Mouse (Mus musculus) intestine, embryonic 14.5 days (tissue): ENCODE results near the gene Kcnab1. TPM values are rescaled to one million over a fixed set of nuclear protein-coding genes. Genes with fewer than 3 reads are reported as not detected.

Experiments used
- ATAC-seq: fragments of 200-750 bp; cut with Nextera tagmentation; replicated peaks from 2 replicates; pipeline ENCODE4 v1.8.0; 2017; ENCODE audit warnings: low read depth, moderate number of reproducible peaks, moderate TSS enrichment, moderate library complexity; ENCODE audit not compliant: low FRiP score, low TSS enrichment
- DNase-seq: peaks from one replicate; pipeline ENCODE4 v3.0.0-alpha.2; 2018; ENCODE audit warnings: low spot score
- H3K27ac ChIP-seq: fragments of 300-500 bp; sonication (generic); 2 replicates; pipeline ENCODE4 v1.5.1; 2014; ENCODE audit warnings: low read depth, mild to moderate bottlenecking, control low read depth
- H3K27me3 ChIP-seq: fragments of 300-500 bp; sonication (generic); replicated peaks from 2 replicates; pipeline ENCODE4 v1.6.1; 2014; ENCODE audit warnings: low read length, control low read depth; ENCODE audit not compliant: control insufficient read depth, insufficient read depth
- H3K36me3 ChIP-seq: fragments of 300-500 bp; sonication (generic); 2 replicates; pipeline ENCODE4 v1.6.1; 2014; ENCODE audit warnings: low read length, control low read depth; ENCODE audit not compliant: control insufficient read depth, insufficient read depth
- H3K4me1 ChIP-seq: fragments of 300-500 bp; sonication (generic); replicated peaks from 2 replicates; pipeline ENCODE4 v1.6.1; 2014; ENCODE audit warnings: low read length, control low read depth, mixed read lengths; ENCODE audit not compliant: control insufficient read depth, insufficient read depth
- H3K4me2 ChIP-seq: fragments of 300-500 bp; sonication (generic); 2 replicates; pipeline ENCODE4 v1.6.1; 2014; ENCODE audit warnings: low read length
- H3K4me3 ChIP-seq: fragments of 300-500 bp; sonication (generic); 2 replicates; pipeline ENCODE4 v1.5.1; 2014; ENCODE audit warnings: low read depth, low read length, control low read depth, mixed read lengths
- H3K9ac ChIP-seq: fragments of 300-500 bp; sonication (generic); 2 replicates; pipeline ENCODE4 v1.6.1; 2014; ENCODE audit warnings: mild to moderate bottlenecking, low read length
- H3K9me3 ChIP-seq: fragments of 300-500 bp; sonication (generic); 2 replicates; pipeline ENCODE4 v1.6.1; 2016; ENCODE audit warnings: low read length, control low read depth; ENCODE audit not compliant: control insufficient read depth
- WGBS: fragments of 180-500 bp; shearing (Covaris S2); extraction: QIAGEN DNeasy Blood & Tissue Kit; methylation state at CpG from one replicate; pipeline ENCODE4 v1.1.7; 2014; 5-methylcytosine and 5-hydroxymethylcytosine counted together
- polyA plus RNA-seq: library from polyadenylated mRNA; unstranded; fragments of >200 nt; fragmentation: Nextera tagmentation; extraction: Ambion mirVana; gene quantifications from 2 replicates; pipeline ENCODE4 v1.2.1, GENCODE M21; 2014

The Kcnab1 gene
- polyA plus RNA-seq, 1 experiment from 2014 or later = 6.7 TPM

DNA sequence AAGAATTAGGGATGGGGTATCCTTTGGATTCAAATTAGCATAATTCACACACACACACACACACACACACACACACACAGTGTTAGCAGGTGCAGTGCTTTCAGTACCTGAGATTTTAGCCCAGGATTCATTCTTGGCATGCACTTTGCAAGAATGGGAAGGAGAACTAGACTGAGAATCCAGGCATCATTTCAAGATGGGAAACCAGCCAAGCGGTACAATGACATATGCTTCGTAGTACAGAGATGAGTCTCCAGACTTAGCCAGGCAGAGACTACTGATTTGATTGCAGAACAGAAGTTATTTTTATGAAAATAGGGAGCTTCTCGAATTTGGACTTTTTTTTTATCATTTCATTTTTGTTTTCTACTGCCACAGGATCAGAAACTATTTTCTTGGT is 15.8 kb downstream of the Kcnab1 start:
- H3K9ac ChIP-seq = no peak overlapping the region
- no peak for ATAC-seq
- H3K36me3 ChIP-seq = no peaks in the 10 kb centered on the region
- H3K4me2 ChIP-seq = no peak overlapping the region
- H3K27me3 ChIP-seq = no peaks in the 10 kb centered on the region
- no peak overlapping the region for H3K4me3 ChIP-seq
- 64% methylated on average over 3 of the region's 3 CpGs for WGBS
- no peak overlapping the region for H3K27ac ChIP-seq
- no peaks in the 10 kb centered on the region for H3K4me1 ChIP-seq
- H3K9me3 ChIP-seq = no peaks in the 10 kb centered on the region
- no peak for DNase-seq

GRCm38 (mm10) chr3:65129625-65130024 is 20.4 kb downstream of the Kcnab1 start:
- no peaks in the 10 kb centered on the region for H3K9me3 ChIP-seq
- WGBS = 88% methylated on average over 1 of the region's 1 CpGs
- no peak for ATAC-seq
- no peaks in the 10 kb centered on the region for H3K4me1 ChIP-seq
- H3K27me3 ChIP-seq = no peaks in the 10 kb centered on the region
- no peak overlapping the region for H3K4me2 ChIP-seq
- H3K27ac ChIP-seq = no peak overlapping the region
- H3K4me3 ChIP-seq = no peak overlapping the region
- no peaks in the 10 kb centered on the region for H3K36me3 ChIP-seq
- H3K9ac ChIP-seq = no peak overlapping the region
- no peak for DNase-seq

DNA sequence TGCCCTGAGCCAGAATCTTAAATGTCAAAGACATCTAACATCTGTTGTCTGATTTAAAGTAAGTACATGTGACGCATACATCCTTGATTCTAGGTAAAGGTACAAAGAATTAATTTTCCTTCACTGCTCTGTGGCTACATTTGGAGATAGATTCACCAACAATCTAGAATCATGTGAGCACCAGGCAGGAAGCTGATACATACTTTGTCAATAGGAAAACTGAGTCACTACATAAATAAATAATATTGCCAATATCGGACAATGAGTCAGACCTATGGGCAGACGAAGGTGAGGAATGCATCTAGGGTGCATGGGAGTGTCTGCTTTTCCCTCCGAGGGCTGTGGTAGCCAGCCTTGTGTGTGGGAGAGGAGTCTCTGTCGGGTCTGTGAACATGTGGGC is 25.7 kb downstream of the Kcnab1 start:
- no peak overlapping the region for H3K9ac ChIP-seq
- no peak overlapping the region for H3K4me3 ChIP-seq
- DNase-seq = no peak
- H3K36me3 ChIP-seq = no peaks in the 10 kb centered on the region
- ATAC-seq = no peak
- no peak overlapping the region for H3K4me2 ChIP-seq
- H3K27me3 ChIP-seq = no peaks in the 10 kb centered on the region
- no peaks in the 10 kb centered on the region for H3K9me3 ChIP-seq
- H3K27ac ChIP-seq = no peak overlapping the region
- 55% methylated on average over 5 of the region's 5 CpGs for WGBS
- H3K4me1 ChIP-seq = no peaks in the 10 kb centered on the region

DNA sequence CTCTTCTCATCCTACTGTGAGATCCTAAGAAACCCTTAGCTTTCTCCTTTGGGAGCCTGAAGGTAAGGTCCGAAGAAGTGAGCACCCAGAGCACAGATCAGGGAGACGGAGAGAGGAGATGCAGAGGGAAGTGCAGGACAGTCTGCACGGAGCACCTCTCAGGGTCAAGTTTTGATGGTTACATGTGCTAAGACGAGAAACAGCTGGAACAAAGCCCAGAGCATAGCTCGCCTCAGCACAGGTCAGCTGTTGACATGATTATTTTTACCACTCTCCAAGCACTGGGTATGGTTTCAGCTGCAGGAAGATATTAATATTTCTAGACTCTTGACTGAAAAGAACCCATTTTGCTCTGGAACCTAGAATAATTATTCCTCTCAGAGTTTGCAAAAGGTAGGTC is 27.7 kb downstream of the Kcnab1 start:
- Histone ChIP-seq H3K4me2 (no peak overlapping the region), H3K36me3 (no peaks in the 10 kb centered on the region), H3K4me1 (no peaks in the 10 kb centered on the region), H3K9me3 (no peaks in the 10 kb centered on the region), H3K27me3 (no peaks in the 10 kb centered on the region), H3K4me3 (no peak overlapping the region), H3K27ac (no peak overlapping the region), H3K9ac (no peak overlapping the region)
- DNase-seq (no peak), ATAC-seq (no peak)
- 45% methylated on average over 5 of the region's 5 CpGs for WGBS

DNA sequence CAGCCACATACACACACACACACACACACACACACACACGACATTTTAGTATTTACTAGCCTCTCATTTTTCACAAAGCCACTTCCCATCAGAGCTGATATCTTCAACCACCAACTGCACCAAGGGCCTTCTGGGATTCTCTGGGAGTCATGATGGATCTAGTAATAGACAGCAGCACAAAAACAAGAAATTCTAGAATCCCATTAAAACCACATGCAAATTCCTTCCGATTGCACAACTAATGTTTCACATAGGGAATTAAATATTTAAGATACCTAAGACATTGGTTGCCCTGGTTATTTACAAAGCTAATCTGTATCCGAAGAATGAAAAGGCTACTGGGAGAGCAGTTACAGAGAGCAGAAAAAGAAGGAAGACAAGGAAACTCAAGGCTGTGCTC is 29.6 kb downstream of the Kcnab1 start:
- H3K27ac ChIP-seq = no peak overlapping the region
- no peak overlapping the region for H3K4me2 ChIP-seq
- ATAC-seq (no peak), DNase-seq (no peak)
- H3K36me3 ChIP-seq = no peaks in the 10 kb centered on the region
- no peaks in the 10 kb centered on the region for H3K27me3 ChIP-seq
- no peaks in the 10 kb centered on the region for H3K4me1 ChIP-seq
- no peaks in the 10 kb centered on the region for H3K9me3 ChIP-seq
- 84% methylated on average over 3 of the region's 3 CpGs for WGBS
- no peak overlapping the region for H3K9ac ChIP-seq
- no peak overlapping the region for H3K4me3 ChIP-seq

DNA sequence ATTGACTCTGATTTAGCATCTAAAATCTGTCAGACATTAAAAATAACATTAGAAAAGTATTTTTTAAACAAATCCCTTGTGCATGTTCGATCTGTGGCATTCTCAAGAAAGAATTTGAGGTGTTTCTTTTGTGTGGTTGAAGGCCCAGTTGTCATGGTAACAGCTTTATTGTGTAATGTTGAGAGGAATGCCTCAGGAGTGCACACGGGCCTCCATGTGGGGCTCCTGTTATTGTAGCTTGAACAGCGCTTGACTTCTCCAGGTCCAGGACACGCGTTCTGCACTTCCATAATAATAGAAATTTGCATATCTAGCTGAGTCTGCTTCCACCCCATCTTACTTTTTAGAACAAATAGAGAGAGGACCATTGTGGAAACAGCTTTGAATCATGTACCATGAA is 36.0 kb downstream of the Kcnab1 start:
- H3K9ac ChIP-seq = no peak overlapping the region
- H3K4me2 ChIP-seq = no peak overlapping the region
- H3K4me3 ChIP-seq = no peak overlapping the region
- 75% methylated on average over 5 of the region's 5 CpGs for WGBS
- H3K36me3 ChIP-seq = no peaks in the 10 kb centered on the region
- no peaks in the 10 kb centered on the region for H3K27me3 ChIP-seq
- ATAC-seq = no peak
- H3K27ac ChIP-seq = no peak overlapping the region
- no peaks in the 10 kb centered on the region for H3K4me1 ChIP-seq
- H3K9me3 ChIP-seq = no peaks in the 10 kb centered on the region
- DNase-seq = no peak

DNA sequence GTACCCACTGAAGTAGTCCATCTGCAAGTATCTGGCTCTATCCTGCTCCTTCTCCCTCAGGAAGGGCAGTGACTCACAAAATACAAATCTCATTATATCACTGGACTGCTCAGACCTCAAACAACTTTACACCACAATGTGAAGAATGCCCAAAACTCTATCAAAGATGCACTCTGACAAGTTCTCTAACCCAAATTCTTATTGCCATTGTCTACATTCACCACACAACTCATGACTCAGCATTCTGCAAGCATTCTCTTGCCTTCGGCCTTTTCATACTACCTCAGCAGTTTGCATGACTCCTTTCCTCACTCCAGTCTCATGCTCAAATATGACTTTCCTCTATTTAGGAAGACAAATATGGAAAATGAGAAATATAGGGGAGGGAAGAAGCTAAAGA is 42.6 kb downstream of the Kcnab1 start:
- Histone ChIP-seq H3K27me3 (no peaks in the 10 kb centered on the region), H3K4me2 (no peak overlapping the region), H3K4me3 (no peak overlapping the region), H3K9me3 (no peaks in the 10 kb centered on the region), H3K9ac (no peak overlapping the region), H3K27ac (no peak overlapping the region), H3K36me3 (no peaks in the 10 kb centered on the region), H3K4me1 (no peaks in the 10 kb centered on the region)
- DNase-seq = no peak
- ATAC-seq = no peak
- 86% methylated on average over 1 of the region's 1 CpGs for WGBS

DNA sequence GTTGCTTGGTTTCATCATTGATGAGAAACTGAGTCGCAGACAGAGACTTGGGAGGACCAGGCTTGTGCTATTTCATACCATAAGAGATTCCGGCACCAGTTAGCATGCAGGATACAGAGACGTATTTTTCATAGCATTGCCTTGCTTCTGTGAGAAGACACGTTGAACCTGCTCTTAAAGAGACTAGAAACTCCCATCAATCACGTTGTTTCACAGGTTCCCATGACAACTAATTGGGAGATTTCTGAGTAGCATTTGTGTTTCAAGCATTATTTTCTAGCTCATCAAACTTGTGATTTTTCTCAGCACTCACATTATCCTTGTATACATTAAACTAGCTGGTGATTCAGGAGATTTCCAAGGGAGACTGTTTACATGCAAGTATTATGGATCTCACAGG is 63.8 kb downstream of the Kcnab1 start:
- H3K4me3 ChIP-seq = no peak overlapping the region
- DNase-seq (no peak), ATAC-seq (no peak)
- WGBS = 75% methylated on average over 5 of the region's 5 CpGs
- H3K27me3 ChIP-seq = no peaks in the 10 kb centered on the region
- no peak overlapping the region for H3K27ac ChIP-seq
- no peak overlapping the region for H3K9ac ChIP-seq
- H3K4me1 ChIP-seq = no peaks in the 10 kb centered on the region
- no peak overlapping the region for H3K4me2 ChIP-seq
- H3K36me3 ChIP-seq = no peaks in the 10 kb centered on the region
- no peaks in the 10 kb centered on the region for H3K9me3 ChIP-seq

GRCm38 (mm10) chr3:65174564-65174963 is 65.4 kb downstream of the Kcnab1 start:
- DNase-seq = no peak
- 81% methylated on average over 12 of the region's 12 CpGs for whole genome bisulfite sequencing
- no peak overlapping the region for H3K9ac ChIP-seq
- H3K9me3 ChIP-seq = no peaks in the 10 kb centered on the region
- no peak overlapping the region for H3K27ac ChIP-seq
- no peaks in the 10 kb centered on the region for H3K36me3 ChIP-seq
- no peak overlapping the region for H3K4me3 ChIP-seq
- H3K4me2 ChIP-seq = no peak overlapping the region
- H3K27me3 ChIP-seq = no peaks in the 10 kb centered on the region
- ATAC-seq = no peak
- H3K4me1 ChIP-seq = no peaks in the 10 kb centered on the region
